Mouse (Mus musculus): ENCODE measurements around the gene Ipo13.

Ipo13 gene

GRCm38 (mm10) chr4:117882701-117883691 lies 31.8 kb downstream of the Ipo13 start, which contains the start of gene B4galt2:
Gene B4galt2 (minus strand): TSS chr4:117883487.
- DNase-seq (ENCODE audit: low spot score) = peak; percentile 73

GRCm38 (mm10) chr4:117878703-117879102 lies 36.1 kb downstream of the Ipo13 start:
- no peak for DNase-seq (ENCODE audit: low spot score)

- no peak for DNase-seq (ENCODE audit: low spot score)
These were observed 36.5 kb downstream of the Ipo13 start for GRCm38 (mm10) chr4:117878301-117878700.

- no peak for DNase-seq (ENCODE audit: low spot score)
These were observed 41.2 kb downstream of the Ipo13 start for GRCm38 (mm10) chr4:117873615-117874014.

GRCm38 (mm10) chr4:117872471-117872886 lies 42.3 kb downstream of the Ipo13 start, which contains the start of gene Ccdc24:
Gene Ccdc24 (minus strand): TSS chr4:117872557.
- peak; percentile 72 for DNase-seq (ENCODE audit: low spot score)

- no peak for DNase-seq (ENCODE audit: low spot score)
These were observed 43.0 kb downstream of the Ipo13 start for GRCm38 (mm10) chr4:117871787-117872186.

- DNase-seq (ENCODE audit: low spot score) = no peak
These were observed 44.4 kb downstream of the Ipo13 start for GRCm38 (mm10) chr4:117870437-117870836.

GRCm38 (mm10) chr4:117869317-117869716 lies 45.5 kb downstream of the Ipo13 start:
- no peak for DNase-seq (ENCODE audit: low spot score)

- peak; percentile 81 for DNase-seq (ENCODE audit: low spot score)
These were observed 47.0 kb downstream of the Ipo13 start for GRCm38 (mm10) chr4:117867823-117868222.

- DNase-seq (ENCODE audit: low spot score) = no peak
These were observed 47.8 kb downstream of the Ipo13 start for GRCm38 (mm10) chr4:117867000-117867399.

- DNase-seq (ENCODE audit: low spot score) = no peak
These were observed 48.7 kb downstream of the Ipo13 start for GRCm38 (mm10) chr4:117866083-117866482.

- DNase-seq (ENCODE audit: low spot score) = peak; percentile 25
These were observed 52.0 kb downstream of the Ipo13 start for GRCm38 (mm10) chr4:117862823-117863222.

GRCm38 (mm10) chr4:117860570-117860969 lies 54.2 kb downstream of the Ipo13 start:
- DNase-seq (ENCODE audit: low spot score) = no peak

GRCm38 (mm10) chr4:117858794-117859193 lies 56.0 kb downstream of the Ipo13 start:
- peak; percentile 37 for DNase-seq (ENCODE audit: low spot score)

- no peak for DNase-seq (ENCODE audit: low spot score)
These were observed 59.7 kb downstream of the Ipo13 start for GRCm38 (mm10) chr4:117855146-117855545.

GRCm38 (mm10) chr4:117852152-117852868 lies 62.5 kb downstream of the Ipo13 start:
- DNase-seq (ENCODE audit: low spot score) = no peak

GRCm38 (mm10) chr4:117850871-117851270 lies 63.9 kb downstream of the Ipo13 start:
- no peak for DNase-seq (ENCODE audit: low spot score)

- no peak for DNase-seq (ENCODE audit: low spot score)
These were observed 64.6 kb downstream of the Ipo13 start for GRCm38 (mm10) chr4:117850176-117850575.

- no peak for DNase-seq (ENCODE audit: low spot score)
These were observed 65.3 kb downstream of the Ipo13 start for GRCm38 (mm10) chr4:117849506-117849905.

GRCm38 (mm10) chr4:117849063-117849462 lies 65.7 kb downstream of the Ipo13 start:
- no peak for DNase-seq (ENCODE audit: low spot score)

- no peak for DNase-seq (ENCODE audit: low spot score)
These were observed 67.8 kb downstream of the Ipo13 start for GRCm38 (mm10) chr4:117847011-117847410.

- no peak for DNase-seq (ENCODE audit: low spot score)
These were observed 68.5 kb downstream of the Ipo13 start for GRCm38 (mm10) chr4:117846261-117846660.

- DNase-seq (ENCODE audit: low spot score) = no peak
These were observed 69.5 kb downstream of the Ipo13 start for GRCm38 (mm10) chr4:117845316-117845715.
